Mouse (Mus musculus): ENCODE results near the gene Macrod1. TPM values are rescaled to one million over a fixed set of nuclear protein-coding genes. Genes with fewer than 3 reads are reported as not detected.

The Macrod1 gene
- polyA plus RNA-seq, 1 experiment from 2014 or later = 5.5 TPM

GRCm38 (mm10) chr19:7185059-7185458, 128.4 kb downstream of the Macrod1 start:
- no peak overlapping the region for H3K9ac ChIP-seq
- no peaks in the 10 kb centered on the region for H3K36me3 ChIP-seq
- peaks cover 47% of the 10 kb centered on the region for H3K27me3 ChIP-seq
- H3K9me3 ChIP-seq = no peaks in the 10 kb centered on the region
- H3K4me2 ChIP-seq = no peak overlapping the region
- H3K4me3 ChIP-seq = no peak overlapping the region
- no peak for ATAC-seq (ENCODE audit: low FRiP score, low read depth)
- peaks cover 50% of the 10 kb centered on the region for H3K4me1 ChIP-seq (replicated peaks)
- no peak overlapping the region for H3K27ac ChIP-seq (replicated peaks)
- 28% methylated on average over 4 of the region's 4 CpGs for WGBS

DNA sequence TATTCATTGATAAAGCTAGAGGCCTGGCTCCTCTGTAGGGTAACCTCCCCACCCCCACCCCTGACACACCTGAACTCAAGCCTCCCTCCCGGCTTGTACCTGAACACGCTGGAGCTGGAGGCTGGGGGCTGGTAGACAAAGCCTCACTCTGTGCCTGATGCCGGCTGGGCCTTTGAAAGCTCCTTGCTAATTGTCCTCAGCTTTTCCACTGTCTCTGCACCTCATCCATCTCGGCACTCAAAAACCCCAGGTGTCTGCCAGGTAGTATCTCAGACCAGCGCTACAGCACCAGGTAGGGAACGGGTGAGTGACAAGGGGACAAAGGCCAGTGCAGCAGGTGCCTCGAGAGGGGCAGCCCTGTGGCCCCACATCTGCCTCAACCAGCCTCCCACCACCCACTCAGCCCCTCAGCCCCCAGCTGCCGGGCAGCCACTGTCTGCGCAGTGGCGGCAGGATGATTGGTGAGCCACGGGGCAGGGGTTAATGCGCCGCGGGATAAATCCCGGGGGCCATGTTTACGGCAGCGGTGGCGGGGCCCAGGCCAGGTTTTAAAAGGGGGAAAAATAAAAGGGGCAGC, 129.2 kb downstream of the Macrod1 start:
- Histone ChIP-seq H3K9me3 (no peaks in the 10 kb centered on the region), H3K4me3 (no peak overlapping the region), H3K9ac (no peak overlapping the region), H3K36me3 (no peaks in the 10 kb centered on the region), H3K27me3 (peaks cover 43% of the 10 kb centered on the region), H3K4me1 (replicated peaks) (peaks cover 45% of the 10 kb centered on the region), H3K27ac (replicated peaks) (no peak overlapping the region), H3K4me2 (peak overlapping the region; percentile 18)
- 8% methylated on average over 18 of the region's 18 CpGs for WGBS
- no peak for ATAC-seq (ENCODE audit: low FRiP score, low read depth)

GRCm38 (mm10) chr19:7187157-7187556, 130.5 kb downstream of the Macrod1 start:
- Histone ChIP-seq H3K27ac (replicated peaks) (no peak overlapping the region), H3K9ac (no peak overlapping the region), H3K4me2 (no peak overlapping the region), H3K9me3 (no peaks in the 10 kb centered on the region), H3K4me1 (replicated peaks) (peaks cover 46% of the 10 kb centered on the region), H3K27me3 (peaks cover 38% of the 10 kb centered on the region), H3K4me3 (no peak overlapping the region), H3K36me3 (no peaks in the 10 kb centered on the region)
- 49% methylated on average over 5 of the region's 5 CpGs for WGBS
- no peak for ATAC-seq (ENCODE audit: low FRiP score, low read depth)

- H3K4me1 ChIP-seq (replicated peaks) = peaks cover 43% of the 10 kb centered on the region
Observed at GRCm38 (mm10) chr19:7189026-7189425, 132.4 kb downstream of the Macrod1 start.

GRCm38 (mm10) chr19:7190986-7191385, 134.4 kb downstream of the Macrod1 start:
- 31% methylated on average over 5 of the region's 5 CpGs for WGBS
- peaks cover 33% of the 10 kb centered on the region for H3K4me1 ChIP-seq (replicated peaks)
- H3K36me3 ChIP-seq = no peaks in the 10 kb centered on the region
- ATAC-seq (ENCODE audit: low FRiP score, low read depth) = no peak
- no peak overlapping the region for H3K27ac ChIP-seq (replicated peaks)
- H3K4me3 ChIP-seq = no peak overlapping the region
- no peak overlapping the region for H3K9ac ChIP-seq
- H3K4me2 ChIP-seq = no peak overlapping the region
- H3K9me3 ChIP-seq = no peaks in the 10 kb centered on the region
- H3K27me3 ChIP-seq = peaks cover 21% of the 10 kb centered on the region

More at GRCm38 (mm10) chr19:7189026-7189425, 132.4 kb downstream of the Macrod1 start:
- 79% methylated on average over 4 of the region's 4 CpGs for WGBS
- Histone ChIP-seq H3K9me3 (no peaks in the 10 kb centered on the region), H3K27me3 (peaks cover 32% of the 10 kb centered on the region), H3K9ac (no peak overlapping the region), H3K36me3 (no peaks in the 10 kb centered on the region), H3K4me3 (no peak overlapping the region), H3K27ac (replicated peaks) (no peak overlapping the region), H3K4me2 (no peak overlapping the region)
- no peak for ATAC-seq (ENCODE audit: low FRiP score, low read depth)

- Histone ChIP-seq H3K4me2 (no peak overlapping the region), H3K9ac (no peak overlapping the region), H3K4me3 (no peak overlapping the region), H3K27me3 (peaks cover 15% of the 10 kb centered on the region), H3K36me3 (no peaks in the 10 kb centered on the region), H3K9me3 (no peaks in the 10 kb centered on the region), H3K27ac (replicated peaks) (no peak overlapping the region), H3K4me1 (replicated peaks) (peaks cover 32% of the 10 kb centered on the region)
- ATAC-seq (ENCODE audit: low FRiP score, low read depth) = no peak
- WGBS = 41% methylated on average over 6 of the region's 6 CpGs
Observed at GRCm38 (mm10) chr19:7191639-7192038, 135.0 kb downstream of the Macrod1 start.

- Histone ChIP-seq H3K9ac (no peak overlapping the region), H3K4me3 (no peak overlapping the region), H3K4me1 (replicated peaks) (peaks cover 32% of the 10 kb centered on the region), H3K27me3 (peaks cover 9% of the 10 kb centered on the region), H3K9me3 (no peaks in the 10 kb centered on the region), H3K27ac (replicated peaks) (no peak overlapping the region), H3K36me3 (no peaks in the 10 kb centered on the region), H3K4me2 (no peak overlapping the region)
- no peak for ATAC-seq (ENCODE audit: low FRiP score, low read depth)
- WGBS = 20% methylated on average over 2 of the region's 2 CpGs
Observed at GRCm38 (mm10) chr19:7192561-7192967, 136.0 kb downstream of the Macrod1 start.

DNA sequence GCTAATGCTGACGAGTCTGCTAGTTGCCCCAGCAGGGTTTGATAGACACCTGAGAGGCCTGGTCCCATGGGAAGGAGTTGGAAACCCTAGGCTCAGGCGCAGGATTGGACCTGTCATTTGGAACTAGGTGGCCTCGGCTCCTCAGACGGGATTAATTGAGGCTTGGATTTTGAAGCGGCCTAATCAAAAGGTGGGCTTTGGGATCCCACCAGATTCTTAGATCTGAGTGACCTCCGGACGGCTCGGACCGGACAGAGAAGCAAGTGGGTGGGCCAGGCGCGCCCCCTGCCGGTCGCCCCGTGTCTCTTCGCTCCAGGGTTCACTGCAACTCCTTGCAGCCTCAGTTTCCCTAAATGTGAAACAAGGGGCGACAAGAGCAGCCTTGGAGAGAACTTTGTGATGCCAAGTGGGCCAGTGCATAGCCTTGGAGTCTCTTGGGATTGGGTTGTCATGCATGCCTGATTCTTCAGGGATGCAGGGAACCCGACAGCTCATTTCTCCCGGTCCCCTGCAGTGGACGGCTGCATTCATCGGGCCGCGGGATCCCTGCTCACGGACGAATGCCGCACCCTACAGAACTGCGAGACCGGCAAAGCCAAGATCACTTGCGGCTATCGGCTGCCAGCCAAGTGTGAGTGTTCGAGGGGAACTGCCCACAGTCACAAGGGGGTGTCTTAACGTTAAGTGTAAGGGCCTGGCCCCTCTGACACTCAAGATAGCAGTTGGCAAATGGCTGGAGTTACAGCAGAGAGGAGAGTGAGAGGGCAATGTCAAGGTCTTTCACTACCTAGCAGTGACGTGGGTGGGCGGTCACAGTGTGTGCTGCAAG, 139.5 kb downstream of the Macrod1 start:
- Histone ChIP-seq H3K27me3 (no peaks in the 10 kb centered on the region; the same call in 1 of the 2 replicates), H3K9me3 (no peaks in the 10 kb centered on the region), H3K4me3 (no peak overlapping the region), H3K9ac (no peak overlapping the region), H3K4me1 (replicated peaks) (peaks cover 24% of the 10 kb centered on the region), H3K4me2 (no peak overlapping the region), H3K27ac (replicated peaks) (no peak overlapping the region), H3K36me3 (peaks cover 20% of the 10 kb centered on the region)
- ATAC-seq (ENCODE audit: low FRiP score, low read depth) = peak; percentile 9; the same call in 1 of the 2 replicates
- 14% methylated on average over 33 of the region's 33 CpGs for WGBS

- Histone ChIP-seq H3K36me3 (peaks cover 26% of the 10 kb centered on the region), H3K9ac (no peak overlapping the region), H3K27me3 (no peaks in the 10 kb centered on the region; the same call in 1 of the 2 replicates), H3K4me1 (replicated peaks) (peaks cover 18% of the 10 kb centered on the region; the same call in 1 of the 2 replicates), H3K9me3 (no peaks in the 10 kb centered on the region), H3K4me3 (no peak overlapping the region), H3K27ac (replicated peaks) (no peak overlapping the region), H3K4me2 (no peak overlapping the region)
- WGBS = 13% methylated on average over 17 of the region's 17 CpGs
- ATAC-seq (ENCODE audit: low FRiP score, low read depth) = 0 out of 2 replicates have a peak, but pooled peaks have one; percentile 15
Observed at GRCm38 (mm10) chr19:7196741-7197270, 140.2 kb downstream of the Macrod1 start.

- Histone ChIP-seq H3K36me3 (peaks cover 29% of the 10 kb centered on the region), H3K4me2 (no peak overlapping the region)
- WGBS = 84% methylated on average over 9 of the region's 9 CpGs
Observed at GRCm38 (mm10) chr19:7197445-7197844, 140.8 kb downstream of the Macrod1 start.

GRCm38 (mm10) chr19:7199089-7199488, 142.5 kb downstream of the Macrod1 start:
- H3K27me3 ChIP-seq = no peaks in the 10 kb centered on the region; the same call in 1 of the 2 replicates
- H3K36me3 ChIP-seq = peaks cover 45% of the 10 kb centered on the region
- no peak overlapping the region for H3K27ac ChIP-seq (replicated peaks)
- H3K9me3 ChIP-seq = no peaks in the 10 kb centered on the region
- H3K4me3 ChIP-seq = no peak overlapping the region
- 93% methylated on average over 13 of the region's 13 CpGs for WGBS
- peaks cover 13% of the 10 kb centered on the region for H3K4me1 ChIP-seq (replicated peaks)
- no peak for ATAC-seq (ENCODE audit: low FRiP score, low read depth)
- no peak overlapping the region for H3K9ac ChIP-seq
- no peak overlapping the region for H3K4me2 ChIP-seq

More at GRCm38 (mm10) chr19:7197445-7197844, 140.8 kb downstream of the Macrod1 start:
- H3K4me1 ChIP-seq (replicated peaks) = peaks cover 12% of the 10 kb centered on the region; the same call in 1 of the 2 replicates
- ATAC-seq (ENCODE audit: low FRiP score, low read depth) = no peak
- H3K27ac ChIP-seq (replicated peaks) = no peak overlapping the region
- no peaks in the 10 kb centered on the region for H3K9me3 ChIP-seq
- no peak overlapping the region for H3K4me3 ChIP-seq
- no peaks in the 10 kb centered on the region; the same call in 1 of the 2 replicates for H3K27me3 ChIP-seq
- no peak overlapping the region for H3K9ac ChIP-seq

DNA sequence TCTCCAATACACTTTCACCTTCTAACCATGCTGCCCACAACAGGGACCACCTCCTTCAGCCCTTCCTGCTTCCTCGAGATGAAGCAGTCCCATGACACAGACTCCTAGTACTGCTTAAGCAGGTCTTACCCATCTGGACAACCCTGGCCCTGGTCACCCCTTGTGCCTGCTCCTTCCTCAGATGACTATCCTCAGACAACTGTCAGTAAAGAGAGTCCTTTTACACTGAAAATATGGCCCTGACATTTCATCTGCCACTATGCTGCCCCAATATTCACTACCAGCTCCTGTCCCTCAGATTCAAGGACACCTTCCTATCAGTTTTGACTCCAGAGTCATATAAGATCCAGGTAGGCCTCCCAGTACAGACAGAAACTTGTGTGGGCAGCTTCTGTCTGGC, 143.8 kb downstream of the Macrod1 start:
- Histone ChIP-seq H3K27ac (replicated peaks) (no peak overlapping the region), H3K27me3 (no peaks in the 10 kb centered on the region; the same call in 1 of the 2 replicates), H3K36me3 (peaks cover 48% of the 10 kb centered on the region), H3K4me3 (no peak overlapping the region), H3K9ac (no peak overlapping the region), H3K4me2 (no peak overlapping the region), H3K9me3 (no peaks in the 10 kb centered on the region), H3K4me1 (replicated peaks) (peaks cover 27% of the 10 kb centered on the region)
- ATAC-seq (ENCODE audit: low FRiP score, low read depth) = no peak
- 55% methylated on average over 1 of the region's 1 CpGs for WGBS
